Mouse (Mus musculus): Measurements from ENCODE around the gene Gab3.

GRCm38 (mm10) chrX:75056120-75056775, 29.0 kb downstream of the Gab3 start:
- TF ChIP-seq CTCF (IDR thresholded peaks at IDR 0.05) (no peak), EP300 (IDR thresholded peaks at IDR 0.05; ENCODE audit: insufficient read depth, low read depth, low read length) (no peak), POLR2A (IDR thresholded peaks at IDR 0.05; ENCODE audit: insufficient read depth, low read depth, low read length) (no peak)
